Mouse (Mus musculus) kidney, adult 8-10 months (tissue): ENCODE results near the gene Ccdc182.

Experiments
- DNase-seq, 2 experiments: peaks; one replicate each; pipeline ENCODE4 v3.0.0; 2022

Ccdc182 gene

DNA sequence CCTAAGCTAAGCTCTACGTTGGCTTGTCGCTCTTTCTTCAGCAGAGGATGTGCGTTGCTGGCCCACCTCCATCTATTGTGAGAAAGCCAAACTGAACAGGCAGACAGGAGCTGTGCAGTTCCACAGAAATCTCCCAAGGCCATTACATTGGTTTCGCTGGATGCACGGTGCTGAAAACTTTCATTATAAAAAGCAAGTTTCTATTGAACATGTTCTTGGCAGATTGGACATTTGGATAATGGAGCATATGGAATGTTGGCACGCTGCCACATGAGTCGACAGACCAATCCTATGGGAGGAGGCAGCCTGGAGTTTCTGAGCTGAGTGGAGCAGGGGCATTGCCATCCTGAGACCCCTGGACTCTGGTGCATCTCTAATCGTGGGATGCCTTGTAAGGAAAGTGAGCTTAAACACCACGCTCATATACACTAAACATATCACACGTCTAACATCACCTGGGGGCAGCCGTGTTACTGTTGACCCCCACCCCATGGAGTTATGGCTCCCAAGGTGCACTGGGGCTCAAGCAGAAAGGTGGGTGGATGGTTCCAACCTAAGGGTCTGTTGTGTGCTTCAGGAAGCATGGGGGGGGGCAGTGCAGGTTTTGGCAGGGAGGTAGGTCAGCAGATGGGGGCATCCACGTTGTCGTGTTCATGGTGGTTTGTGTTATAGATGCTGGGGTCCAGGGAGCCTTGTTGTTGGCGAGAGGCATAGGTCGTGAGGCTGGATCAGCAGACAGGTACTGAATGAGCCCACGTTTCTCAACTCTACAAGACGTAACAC lies 35.1 kb downstream of the Ccdc182 start:
- no peak for DNase-seq

DNA sequence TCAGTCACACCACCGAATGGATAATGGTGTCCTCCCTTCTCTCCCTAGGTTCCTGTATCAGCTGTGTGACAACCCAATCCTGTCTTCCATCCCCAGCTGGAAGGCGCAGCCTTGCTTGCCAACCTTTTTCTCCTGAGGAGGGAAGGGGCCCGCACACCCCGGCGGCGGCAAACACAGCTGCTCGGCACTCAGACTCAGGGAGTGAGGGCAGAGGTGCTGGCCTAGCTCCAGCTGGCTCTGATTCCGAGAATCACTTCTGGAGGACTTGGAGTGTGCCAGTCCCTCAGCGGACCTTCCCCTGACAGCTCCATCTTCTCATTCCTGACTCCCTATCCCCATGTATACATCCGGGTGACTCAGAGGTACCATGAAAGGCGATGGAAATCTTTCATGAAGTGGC lies 36.9 kb downstream of the Ccdc182 start:
- peak; percentile 43 to 75 for DNase-seq

DNA sequence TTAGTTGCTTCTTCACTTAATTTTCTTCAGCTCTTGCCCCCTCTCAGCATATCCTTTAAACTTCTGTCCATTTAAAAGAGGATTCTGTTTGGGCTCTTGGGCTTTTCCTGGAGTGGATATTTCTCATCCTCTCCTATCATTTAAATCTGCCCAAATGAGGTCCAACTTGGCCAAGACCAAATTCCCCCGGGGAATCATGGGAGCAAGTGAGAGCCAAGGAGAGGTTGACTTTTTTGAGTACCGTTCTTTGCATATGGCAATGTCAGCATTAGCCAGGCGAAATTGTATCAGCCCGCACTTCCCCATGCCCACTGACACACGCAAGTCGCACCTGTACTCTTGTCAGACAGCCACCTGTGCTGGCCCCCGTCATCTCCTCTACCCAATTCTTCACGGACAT lies 37.9 kb downstream of the Ccdc182 start:
- no peak for DNase-seq

DNA sequence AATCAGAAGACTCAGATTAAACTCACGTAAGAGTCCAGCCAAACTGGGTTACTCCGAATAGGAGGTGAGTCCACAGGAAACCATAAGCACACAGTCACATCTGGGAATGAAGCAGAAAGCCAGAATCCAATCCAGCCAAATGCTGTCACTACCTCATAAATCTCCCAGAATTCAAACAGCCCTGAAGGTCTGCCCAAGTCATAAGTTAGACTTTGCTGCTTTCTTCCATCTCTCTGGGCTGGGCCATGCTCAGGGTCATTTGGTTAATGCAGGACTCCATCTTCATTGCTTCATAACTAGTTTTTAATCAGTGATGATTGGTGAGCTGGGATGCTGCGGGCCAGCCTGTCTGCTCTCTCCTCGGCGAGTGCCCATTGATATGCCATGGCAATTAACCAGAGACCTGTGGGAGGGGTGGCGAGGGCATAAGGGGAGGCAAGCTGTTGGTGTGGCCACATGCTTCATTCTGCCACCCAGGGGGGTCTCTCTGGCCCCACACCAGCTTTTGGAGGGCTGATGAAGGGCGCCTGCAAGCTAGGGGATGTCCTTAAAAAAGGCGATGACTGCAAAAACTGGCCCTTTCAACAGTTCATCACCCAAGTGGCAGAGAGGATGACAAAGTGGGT lies 38.6 kb downstream of the Ccdc182 start:
- no peak for DNase-seq

DNA sequence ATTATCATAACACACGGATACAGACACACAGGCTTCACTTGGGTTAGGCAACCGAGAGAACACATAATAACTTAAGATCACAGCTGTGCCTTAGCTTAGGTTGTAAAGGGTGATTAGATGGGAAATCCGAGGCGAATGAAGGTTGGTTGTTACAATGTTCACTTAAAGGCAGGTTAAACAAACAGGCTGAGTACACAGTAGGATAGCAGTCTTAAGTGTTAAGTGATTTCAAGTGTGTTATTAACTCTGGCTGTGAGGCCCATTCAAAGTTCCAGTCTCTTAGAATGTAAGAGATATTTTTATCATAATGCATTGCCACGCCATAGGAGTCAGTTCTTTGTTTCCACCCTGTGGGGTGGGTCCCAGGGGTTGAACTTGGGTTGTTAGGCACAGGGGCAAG lies 41.0 kb downstream of the Ccdc182 start:
- no peak for DNase-seq

DNA sequence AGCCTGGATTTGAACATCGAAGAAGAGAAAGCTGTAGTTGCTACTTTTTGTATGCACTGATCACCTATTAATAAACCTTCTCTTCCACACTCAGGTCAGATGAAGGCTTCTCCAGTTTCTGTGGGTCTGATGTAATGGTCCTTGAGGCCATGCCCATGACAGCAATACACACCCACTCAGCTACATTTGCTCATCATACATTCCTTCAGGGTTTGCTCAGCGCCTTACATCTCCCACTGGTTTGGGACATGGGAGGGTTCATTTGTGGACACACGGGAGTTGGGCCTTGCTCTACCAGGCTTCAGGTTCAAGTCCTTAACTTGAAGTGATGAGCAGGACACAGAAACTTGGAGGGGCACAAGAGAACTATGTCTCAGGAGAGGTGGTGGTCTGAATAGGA lies 44.1 kb downstream of the Ccdc182 start:
- no peak for DNase-seq
